Mouse (Mus musculus): ENCODE results near the gene Gclm. TPM values are rescaled to one million over a fixed set of nuclear protein-coding genes. Genes with fewer than 3 reads are reported as not detected.
"Not testable (repeated sequence)": the region's sequence is repeated elsewhere in the genome, so short reads cannot be mapped to it uniquely, and the experiment has no call there.

The Gclm gene
- polyA plus RNA-seq, 1 experiment from 2014 or later, result 45.1 TPM

DNA sequence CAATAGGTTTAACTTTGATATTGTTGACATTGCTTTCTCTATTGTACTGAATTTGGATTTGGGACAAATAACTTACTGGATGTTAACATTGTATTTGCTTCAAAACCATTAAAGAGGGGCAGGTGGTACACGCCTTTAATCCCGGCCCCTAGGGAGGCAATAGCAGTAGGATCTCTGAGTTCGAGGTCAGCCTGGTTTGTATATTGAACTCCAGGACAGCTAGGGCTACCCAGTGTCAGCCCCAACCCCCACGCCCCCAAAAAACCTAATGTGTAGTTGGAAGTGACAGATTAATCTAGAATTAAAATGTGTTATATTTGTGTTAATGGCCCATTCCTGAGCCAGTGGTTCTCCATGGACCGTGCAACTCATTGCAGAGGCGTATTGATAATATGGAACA lies 1.0 kb downstream of the Gclm start:
- peak overlapping the region; percentile 95 for H3K4me3 ChIP-seq
- peaks cover 3% of the 10 kb centered on the region; the same call in 1 of the 2 replicates for H3K36me3 ChIP-seq (replicated peaks)
- H3K4me1 ChIP-seq, result peaks cover 46% of the 10 kb centered on the region
- DNase-seq (ENCODE audit: extremely low spot score, low spot score), result no peak
- no peaks in the 10 kb centered on the region for H3K27me3 ChIP-seq (ENCODE audit: poor library complexity, severe bottlenecking)
- peak overlapping the region; percentile 94 for H3K27ac ChIP-seq
- H3K9me3 ChIP-seq, result no peaks in the 10 kb centered on the region
- WGBS, result 32% methylated on average over 6 of the region's 6 CpGs

GRCm38 (mm10) chr3:122246986-122247767 lies 1.8 kb downstream of the Gclm start:
- no peaks in the 10 kb centered on the region for H3K27me3 ChIP-seq (ENCODE audit: poor library complexity, severe bottlenecking)
- peaks cover 46% of the 10 kb centered on the region for H3K4me1 ChIP-seq
- H3K27ac ChIP-seq, result no peak overlapping the region; the same call in 1 of the 2 replicates
- H3K4me3 ChIP-seq, result peak overlapping the region; percentile 95
- peaks cover 6% of the 10 kb centered on the region; the same call in 1 of the 2 replicates for H3K36me3 ChIP-seq (replicated peaks)
- no peaks in the 10 kb centered on the region for H3K9me3 ChIP-seq
- 73% methylated on average over 12 of the region's 12 CpGs for WGBS
- DNase-seq (ENCODE audit: extremely low spot score, low spot score), result no peak

- Histone ChIP-seq H3K27me3 (ENCODE audit: poor library complexity, severe bottlenecking) (no peaks in the 10 kb centered on the region), H3K9me3 (no peaks in the 10 kb centered on the region), H3K4me1 (peaks cover 45% of the 10 kb centered on the region), H3K36me3 (replicated peaks) (peaks cover 6% of the 10 kb centered on the region; the same call in 1 of the 2 replicates), H3K4me3 (no peak overlapping the region), H3K27ac (no peak overlapping the region)
- no peak for DNase-seq (ENCODE audit: extremely low spot score, low spot score)
- 99% methylated on average over 2 of the region's 2 CpGs for WGBS
Measured at GRCm38 (mm10) chr3:122247768-122248100, 2.4 kb downstream of the Gclm start.

- H3K27me3 ChIP-seq (ENCODE audit: poor library complexity, severe bottlenecking), result no peaks in the 10 kb centered on the region
- H3K36me3 ChIP-seq (replicated peaks), result peaks cover 6% of the 10 kb centered on the region; the same call in 1 of the 2 replicates
- H3K4me3 ChIP-seq, result no peak overlapping the region
- peaks cover 3% of the 10 kb centered on the region for H3K4me1 ChIP-seq
- no peak for DNase-seq (ENCODE audit: extremely low spot score, low spot score)
- WGBS, result 45% methylated on average over 3 of the region's 3 CpGs
- no peaks in the 10 kb centered on the region for H3K9me3 ChIP-seq
- no peak overlapping the region for H3K27ac ChIP-seq
Measured at GRCm38 (mm10) chr3:122252466-122253253, 7.3 kb downstream of the Gclm start.

GRCm38 (mm10) chr3:122254050-122254449 lies 8.7 kb downstream of the Gclm start:
- not testable (repeated sequence) for H3K27me3 ChIP-seq (ENCODE audit: poor library complexity, severe bottlenecking); H3K27ac ChIP-seq; H3K9me3 ChIP-seq; H3K4me1 ChIP-seq; H3K4me3 ChIP-seq; DNase-seq (ENCODE audit: extremely low spot score, low spot score)
- H3K36me3 ChIP-seq (replicated peaks), result peaks cover 11% of the 10 kb centered on the region; the same call in 1 of the 2 replicates
- WGBS, result 89% methylated on average over 7 of the region's 7 CpGs

DNA sequence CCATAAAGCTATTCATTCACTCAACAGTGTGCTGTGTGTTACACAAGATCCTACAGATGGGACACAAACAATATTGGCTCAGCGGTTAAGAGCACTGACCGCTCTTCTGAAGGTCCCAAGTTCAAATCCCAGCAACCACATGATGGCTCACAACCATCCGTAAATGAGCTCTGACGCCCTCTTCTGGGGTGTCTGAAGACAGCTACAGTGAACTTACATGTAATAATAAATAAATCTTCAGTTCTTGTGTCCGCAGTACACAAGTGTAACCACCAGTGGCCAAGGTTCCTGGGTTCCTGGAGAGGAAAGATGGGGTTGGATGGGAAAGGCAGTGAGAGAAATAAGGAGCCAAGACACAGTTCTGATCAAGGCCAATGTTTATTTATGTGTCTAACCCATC lies 24.6 kb downstream of the Gclm start:
- H3K4me3 ChIP-seq, result no peak overlapping the region
- H3K27me3 ChIP-seq (ENCODE audit: poor library complexity, severe bottlenecking), result no peaks in the 10 kb centered on the region
- no peak overlapping the region for H3K27ac ChIP-seq
- peaks cover 2% of the 10 kb centered on the region for H3K4me1 ChIP-seq
- no peaks in the 10 kb centered on the region for H3K9me3 ChIP-seq
- DNase-seq (ENCODE audit: extremely low spot score, low spot score), result no peak
- peaks cover 10% of the 10 kb centered on the region for H3K36me3 ChIP-seq (replicated peaks)
- WGBS, result 66% methylated on average over 5 of the region's 5 CpGs

- not testable (repeated sequence) for H3K27ac ChIP-seq; DNase-seq (ENCODE audit: extremely low spot score, low spot score); H3K27me3 ChIP-seq (ENCODE audit: poor library complexity, severe bottlenecking); H3K4me3 ChIP-seq; H3K9me3 ChIP-seq
- 67% methylated on average over 1 of the region's 1 CpGs for WGBS
- Histone ChIP-seq H3K36me3 (replicated peaks) (peaks cover 25% of the 10 kb centered on the region), H3K4me1 (peaks cover 23% of the 10 kb centered on the region)
Measured at GRCm38 (mm10) chr3:122272565-122272964, 27.2 kb downstream of the Gclm start.

DNA sequence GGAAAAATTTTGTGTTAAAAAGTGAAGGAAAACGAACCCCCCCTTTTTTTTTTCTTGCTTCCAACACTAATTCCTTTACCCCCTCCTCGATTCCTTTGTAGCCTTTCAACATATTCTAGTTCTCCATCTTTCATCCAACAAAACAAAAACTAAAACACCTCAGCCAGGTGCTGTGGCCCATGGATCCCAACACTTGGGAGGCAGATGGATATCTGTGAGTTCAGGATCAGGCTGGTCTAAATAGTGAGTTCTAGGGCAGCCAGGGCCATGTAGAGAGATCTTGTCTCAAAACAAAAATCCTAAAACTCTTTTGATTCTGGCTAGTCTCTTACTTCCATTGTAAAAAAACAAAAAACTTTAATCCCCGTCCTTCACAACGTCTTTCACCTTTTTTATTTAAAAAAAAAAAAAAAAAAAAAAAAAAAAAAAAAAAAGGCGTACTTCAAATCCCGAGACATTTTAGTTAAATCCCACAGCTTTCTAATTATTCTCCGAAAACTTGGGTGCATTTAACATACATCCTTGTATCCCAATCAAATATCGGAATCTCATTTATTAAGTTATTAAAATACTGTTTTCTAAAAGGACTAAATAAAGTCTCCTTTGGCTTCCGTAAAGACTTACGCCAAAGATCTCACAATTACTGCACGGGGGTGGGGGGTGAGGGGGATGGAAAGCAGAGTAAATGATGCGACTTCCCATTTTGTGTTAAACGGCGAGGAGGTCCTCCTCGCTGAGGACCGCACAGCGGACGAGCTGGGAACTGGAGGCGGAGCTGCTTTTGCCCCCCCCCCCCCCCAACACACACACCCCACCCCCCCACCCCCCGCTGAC lies 28.3 kb downstream of the Gclm start:
- no peak for DNase-seq (ENCODE audit: extremely low spot score, low spot score)
- Histone ChIP-seq H3K4me1 (peaks cover 30% of the 10 kb centered on the region), H3K9me3 (no peaks in the 10 kb centered on the region), H3K27me3 (ENCODE audit: poor library complexity, severe bottlenecking) (no peaks in the 10 kb centered on the region), H3K4me3 (peak overlapping the region; percentile 94), H3K36me3 (replicated peaks) (peaks cover 36% of the 10 kb centered on the region), H3K27ac (peak overlapping the region; percentile 91)
- WGBS, result 10% methylated on average over 19 of the region's 20 CpGs

DNA sequence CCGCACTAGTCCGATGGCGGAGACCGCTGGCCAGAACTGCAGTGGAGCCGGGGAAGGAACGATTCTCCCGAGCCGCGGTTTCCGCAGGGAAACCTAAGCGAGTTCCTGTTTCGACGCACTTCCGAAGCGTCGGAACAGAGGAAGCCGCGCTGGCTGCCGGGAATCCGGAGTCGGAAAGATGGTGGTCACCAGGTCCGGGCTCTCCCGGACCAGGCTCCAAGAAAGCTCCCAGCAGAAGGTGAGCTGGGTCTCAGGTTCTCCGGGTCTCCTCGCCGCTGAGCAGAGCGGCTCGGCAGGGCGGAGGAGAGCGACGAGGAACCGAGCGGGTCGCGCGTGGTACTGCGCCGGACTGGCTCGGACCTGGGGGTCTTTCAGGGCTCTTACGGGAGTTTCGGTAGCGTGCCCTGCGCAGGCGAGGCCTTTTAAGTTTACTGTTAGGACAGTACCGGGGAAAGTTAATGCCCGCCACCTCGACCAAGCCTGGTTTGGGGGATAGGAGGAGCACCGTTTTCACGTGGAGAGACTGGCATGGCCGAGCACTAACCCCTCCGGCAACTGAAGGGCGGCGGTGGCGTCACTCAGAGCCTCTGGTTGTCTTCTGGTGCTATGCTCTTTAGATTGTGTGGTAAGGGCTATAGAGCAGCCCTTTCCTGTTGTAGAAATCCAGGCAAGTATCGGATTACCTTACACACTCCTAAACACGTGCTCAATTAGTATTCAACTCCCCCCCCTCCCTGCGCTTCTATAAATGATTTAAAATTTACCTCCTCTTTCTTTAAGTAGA lies 29.1 kb downstream of the Gclm start, which contains the start of gene Dnttip2:
Dnttip2 (plus strand) TSS at position 148 of the 784 bp plus-strand sequence.
- no peaks in the 10 kb centered on the region for H3K27me3 ChIP-seq (ENCODE audit: poor library complexity, severe bottlenecking)
- H3K36me3 ChIP-seq (replicated peaks), result peaks cover 44% of the 10 kb centered on the region
- H3K9me3 ChIP-seq, result no peaks in the 10 kb centered on the region
- peak within 1 kb of the TSS; percentile 91 for H3K27ac ChIP-seq
- H3K4me3 ChIP-seq, result peak within 1 kb of the TSS; percentile 94
- DNase-seq (ENCODE audit: extremely low spot score, low spot score), result peak; percentile 93
- under 1% methylated on average over 57 of the region's 57 CpGs for WGBS
- H3K4me1 ChIP-seq, result peaks cover 30% of the 10 kb centered on the region

GRCm38 (mm10) chr3:122275111-122275510 lies 29.8 kb downstream of the Gclm start:
- peaks cover 51% of the 10 kb centered on the region for H3K36me3 ChIP-seq (replicated peaks)
- no peak overlapping the region for H3K27ac ChIP-seq
- no peaks in the 10 kb centered on the region for H3K9me3 ChIP-seq
- H3K4me3 ChIP-seq, result peak overlapping the region; percentile 94
- WGBS, result 79% methylated on average over 10 of the region's 10 CpGs
- no peak for DNase-seq (ENCODE audit: extremely low spot score, low spot score)
- peaks cover 30% of the 10 kb centered on the region for H3K4me1 ChIP-seq
- no peaks in the 10 kb centered on the region for H3K27me3 ChIP-seq (ENCODE audit: poor library complexity, severe bottlenecking)

DNA sequence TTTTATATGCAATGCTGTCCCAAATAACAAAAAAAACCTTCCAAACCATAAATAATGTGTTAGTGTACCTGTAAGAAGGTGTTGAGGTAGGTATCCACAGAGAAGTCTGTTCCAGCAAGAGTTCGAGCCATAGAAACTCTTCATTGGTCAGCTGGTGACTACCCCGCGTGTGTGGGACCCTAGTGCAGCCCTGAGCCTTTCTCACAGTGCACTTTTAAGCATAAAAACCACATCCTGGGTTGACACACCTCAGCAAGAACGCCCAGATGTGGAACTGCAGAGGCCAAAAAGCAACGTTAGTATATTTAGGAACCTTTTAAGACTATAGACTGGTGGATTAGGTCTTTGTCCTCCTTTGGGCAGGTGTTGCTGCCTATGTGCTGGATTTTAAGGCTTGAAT lies 41.8 kb downstream of the Gclm start:
- H3K27ac ChIP-seq, result no peak overlapping the region
- H3K4me3 ChIP-seq, result no peak overlapping the region
- H3K36me3 ChIP-seq (replicated peaks), result peaks cover 38% of the 10 kb centered on the region
- DNase-seq (ENCODE audit: extremely low spot score, low spot score), result no peak
- H3K4me1 ChIP-seq, result peaks cover 7% of the 10 kb centered on the region
- H3K9me3 ChIP-seq, result no peaks in the 10 kb centered on the region
- WGBS, result 82% methylated on average over 5 of the region's 5 CpGs
- H3K27me3 ChIP-seq (ENCODE audit: poor library complexity, severe bottlenecking), result 0 out of 2 replicates have a peak, but pooled peaks cover 3% of the 10 kb centered on the region

Measured in forebrain, embryonic 10.5 days (tissue).